Mouse (Mus musculus) C2C12 (cell line): Measurements from ENCODE around the gene Rufy1. TPM values are rescaled to one million over a fixed set of nuclear protein-coding genes. Genes with fewer than 3 reads are reported as not detected.

Experiments used
- H3K27me3 ChIP-seq: one replicate; pipeline ENCODE4 v1.6.1; 2011; ENCODE audit not compliant: control insufficient read depth, insufficient read depth, insufficient read length
- H3K36me3 ChIP-seq: one replicate; pipeline ENCODE4 v1.6.1; 2011; ENCODE audit not compliant: control insufficient read depth, insufficient read depth
- H3K4me3 ChIP-seq: one replicate; pipeline ENCODE4 v1.5.1; 2011; ENCODE audit warnings: mild to moderate bottlenecking, control low read depth; ENCODE audit not compliant: poor library complexity, insufficient read depth, severe bottlenecking
- H3K79me2 ChIP-seq: one replicate; pipeline ENCODE4 v1.6.1; 2011; ENCODE audit not compliant: control insufficient read depth, insufficient read depth
- H3K79me3 ChIP-seq: one replicate; pipeline ENCODE4 v1.6.1; 2011; ENCODE audit warnings: low read depth, control low read depth
- H3ac ChIP-seq: one replicate; pipeline ENCODE3; 2011; ENCODE audit warnings: low read depth; ENCODE audit not compliant: control insufficient read depth, insufficient read length
- CEBPB ChIP-seq: IDR thresholded peaks from one replicate; pipeline ENCODE4 v1.6.1; 2011; ENCODE audit warnings: low read depth, mild to moderate bottlenecking, control low read depth, moderate library complexity
- CTCF ChIP-seq: IDR thresholded peaks from one replicate; pipeline ENCODE4 v1.5.1; 2011; ENCODE audit not compliant: control insufficient read depth, insufficient read depth, insufficient read length
- FOSL1 ChIP-seq: IDR thresholded peaks from one replicate; pipeline ENCODE4 v1.8.0; 2011; ENCODE audit warnings: mild to moderate bottlenecking, low read length; ENCODE audit not compliant: poor library complexity, insufficient read depth, severe bottlenecking
- MAX ChIP-seq: IDR thresholded peaks from one replicate; pipeline ENCODE4 v1.6.1; 2011; ENCODE audit warnings: mild to moderate bottlenecking, control low read depth
- MYOD1 ChIP-seq: IDR thresholded peaks from one replicate; pipeline ENCODE4 v1.6.1; 2011; ENCODE audit warnings: low read depth; ENCODE audit not compliant: control insufficient read depth, insufficient read length
- MYOG ChIP-seq: IDR thresholded peaks from one replicate; pipeline ENCODE4 v1.6.1; 2011; ENCODE audit not compliant: control insufficient read depth, insufficient read length; ENCODE audit errors: extremely low read depth
- USF1 ChIP-seq: IDR thresholded peaks from one replicate; pipeline ENCODE4 v1.6.1; 2011; ENCODE audit warnings: low read depth, mild to moderate bottlenecking, control low read depth, moderate library complexity
- polyA plus RNA-seq: library from polyadenylated mRNA; unstranded; fragments of >200 nt; fragmentation: generic; extraction: Trizol; gene quantifications from one replicate; pipeline ENCODE4 v1.2.1, GENCODE M21; 2012; ENCODE audit warnings: missing spikeins

The Rufy1 gene
- polyA plus RNA-seq, 1 experiment, result 11.1 TPM

DNA sequence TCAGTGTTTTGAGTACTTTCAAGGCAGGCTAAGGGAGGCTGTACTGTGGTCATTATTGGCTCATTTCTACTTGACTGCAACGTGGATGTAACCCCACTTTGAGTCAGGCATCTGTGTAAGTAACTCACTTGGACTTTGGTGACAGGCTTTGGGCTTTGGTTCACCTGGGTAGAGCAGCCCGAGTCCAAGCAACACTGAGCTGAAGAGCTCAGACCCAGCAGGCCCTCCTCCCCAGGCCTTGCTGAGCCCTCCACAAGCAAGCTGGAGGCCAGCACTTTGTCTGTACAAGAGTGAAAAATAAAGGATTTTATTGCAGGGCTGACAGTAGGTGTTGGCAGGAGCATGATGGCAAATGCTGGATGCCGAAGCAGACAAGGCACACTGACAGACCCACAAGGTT is 41.9 kb downstream of the Rufy1 start:
- no peak overlapping the region for H3K4me3 ChIP-seq
- H3K27me3 ChIP-seq, result no peaks in the 10 kb centered on the region
- H3ac ChIP-seq, result no peak overlapping the region
- H3K79me2 ChIP-seq, result peaks cover 15% of the 10 kb centered on the region
- H3K36me3 ChIP-seq, result peaks cover 58% of the 10 kb centered on the region
- H3K79me3 ChIP-seq, result no peaks in the 10 kb centered on the region
- TF ChIP-seq MAX (no peak), USF1 (no peak), CTCF (no peak), CEBPB (no peak), MYOG (no peak), FOSL1 (no peak), MYOD1 (no peak)

DNA sequence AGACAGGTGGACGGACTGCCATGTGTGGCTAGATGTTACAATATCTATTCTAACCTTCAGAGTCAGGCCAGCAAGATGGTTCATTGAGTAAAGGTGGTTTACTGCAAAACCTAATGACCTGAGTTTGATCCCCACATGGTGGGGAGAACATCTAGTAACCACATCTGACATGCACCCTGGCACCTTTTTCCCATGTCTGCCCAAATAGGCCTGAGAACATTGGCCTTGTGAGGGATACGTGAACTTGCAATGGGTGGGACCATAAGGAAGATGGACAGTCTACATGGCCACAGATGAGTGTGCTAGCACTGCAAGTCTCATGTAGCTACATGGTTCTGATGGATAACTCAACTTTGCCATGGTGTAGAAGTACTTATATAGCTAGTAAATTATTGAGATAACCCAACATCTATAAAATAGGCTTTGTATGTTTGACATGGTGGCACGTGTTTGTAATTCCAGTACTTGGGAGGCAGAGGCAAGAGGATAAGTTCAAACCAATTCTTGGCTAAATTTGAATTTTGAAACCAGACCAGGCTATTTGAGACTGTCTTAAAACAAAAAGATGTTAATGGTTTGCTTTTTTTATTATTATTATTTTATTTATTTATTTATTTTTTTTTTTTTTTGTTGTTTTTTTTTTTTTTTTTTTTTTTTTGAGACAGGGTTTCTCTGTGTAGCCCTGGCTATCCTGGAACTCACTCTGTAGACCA is 42.6 kb downstream of the Rufy1 start:
- H3K4me3 ChIP-seq, result no peak overlapping the region
- H3K79me3 ChIP-seq, result peaks cover 3% of the 10 kb centered on the region
- H3K36me3 ChIP-seq, result peaks cover 64% of the 10 kb centered on the region
- peaks cover 19% of the 10 kb centered on the region for H3K79me2 ChIP-seq
- no peak overlapping the region for H3ac ChIP-seq
- TF ChIP-seq MYOG (no peak), CTCF (no peak), FOSL1 (no peak), MAX (no peak), USF1 (no peak), MYOD1 (no peak)
- H3K27me3 ChIP-seq, result no peaks in the 10 kb centered on the region

DNA sequence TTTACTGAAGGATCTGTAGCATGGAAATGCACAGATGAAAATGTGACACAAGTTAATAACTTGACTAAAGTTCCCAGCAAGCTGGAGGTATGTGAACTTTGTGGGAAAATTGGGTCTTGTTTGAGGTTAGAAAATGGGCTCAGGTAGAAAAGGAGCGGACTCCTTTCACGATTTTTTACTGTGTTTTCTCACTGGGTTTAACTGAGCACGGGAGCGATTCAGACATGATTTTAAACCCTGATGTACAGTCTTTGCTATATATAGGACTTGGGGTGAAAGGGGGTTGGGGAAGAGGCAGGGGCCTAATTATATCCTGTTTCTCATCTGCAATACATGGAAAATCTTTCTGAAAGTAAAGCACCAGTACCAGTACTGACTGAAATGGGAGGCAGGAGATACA is 43.2 kb downstream of the Rufy1 start:
- H3K36me3 ChIP-seq, result peaks cover 71% of the 10 kb centered on the region

DNA sequence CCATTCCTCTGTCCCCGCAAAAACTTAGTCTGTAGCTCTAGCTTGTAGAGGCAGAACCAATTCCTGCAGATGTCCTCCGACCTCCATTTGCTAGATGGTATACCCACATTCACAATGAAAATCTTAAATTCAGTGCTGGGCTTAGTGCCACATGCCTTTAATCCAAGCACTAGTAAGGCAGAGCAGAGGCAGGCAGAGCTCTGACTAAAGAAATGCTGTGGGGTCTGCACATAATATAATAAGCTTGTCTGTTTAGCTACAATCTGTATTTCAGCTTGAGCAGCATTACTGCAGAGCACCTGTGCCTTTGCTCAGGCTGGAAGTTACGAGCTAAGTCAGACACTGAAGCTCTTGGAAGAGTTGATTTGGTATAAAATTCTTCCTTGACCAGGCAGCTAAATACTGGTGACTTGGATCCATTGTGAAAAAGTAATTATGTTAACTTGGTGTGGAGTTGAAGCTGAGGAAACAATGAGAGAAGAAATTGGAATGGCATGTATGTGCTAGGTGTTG is 43.7 kb downstream of the Rufy1 start:
- no peaks in the 10 kb centered on the region for H3K27me3 ChIP-seq
- no peak overlapping the region for H3K4me3 ChIP-seq
- TF ChIP-seq MAX (no peak), MYOD1 (no peak), CTCF (no peak), CEBPB (no peak), FOSL1 (no peak), MYOG (no peak), USF1 (no peak)
- H3ac ChIP-seq, result no peak overlapping the region
- peaks cover 30% of the 10 kb centered on the region for H3K79me2 ChIP-seq
- peaks cover 76% of the 10 kb centered on the region for H3K36me3 ChIP-seq
- H3K79me3 ChIP-seq, result peaks cover 15% of the 10 kb centered on the region

More for the DNA sequence above, 43.2 kb downstream of the Rufy1 start:
- TF ChIP-seq CEBPB (no peak), USF1 (no peak), CTCF (no peak), MYOD1 (no peak), MYOG (no peak), MAX (no peak), FOSL1 (no peak)
- H3K79me3 ChIP-seq, result peaks cover 10% of the 10 kb centered on the region
- no peak overlapping the region for H3ac ChIP-seq
- peaks cover 25% of the 10 kb centered on the region for H3K79me2 ChIP-seq
- no peaks in the 10 kb centered on the region for H3K27me3 ChIP-seq
- H3K4me3 ChIP-seq, result no peak overlapping the region

DNA sequence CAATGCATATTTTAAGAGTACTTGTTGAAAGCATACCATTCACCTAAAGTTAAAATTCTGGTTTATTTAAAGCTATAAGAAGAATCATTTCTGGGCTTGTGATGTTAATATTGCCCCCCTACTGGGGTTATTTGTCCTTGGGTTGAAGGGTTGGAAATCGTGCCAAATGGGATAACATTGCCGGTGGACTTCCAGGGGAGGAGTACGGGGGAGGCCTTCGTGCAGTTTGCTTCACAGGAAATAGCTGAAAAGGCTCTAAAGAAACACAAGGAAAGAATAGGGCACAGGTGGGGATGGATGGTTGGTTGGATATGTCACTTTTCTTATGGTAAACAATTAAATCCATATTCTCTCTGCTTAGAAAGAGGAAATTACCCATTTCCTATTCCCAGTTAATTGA is 49.6 kb downstream of the Rufy1 start:
- Histone ChIP-seq H3K79me3 (peaks cover 60% of the 10 kb centered on the region), H3ac (no peak overlapping the region), H3K27me3 (no peaks in the 10 kb centered on the region), H3K79me2 (peaks cover 77% of the 10 kb centered on the region), H3K36me3 (peaks cover 80% of the 10 kb centered on the region), H3K4me3 (peak overlapping the region; percentile 92)
- TF ChIP-seq CEBPB, result no peak
- TF ChIP-seq USF1, result no peak
- TF ChIP-seq FOSL1, result no peak
- TF ChIP-seq CTCF, result no peak
- no peak for TF ChIP-seq MYOD1
- TF ChIP-seq MAX, result no peak
- no peak for TF ChIP-seq MYOG
